Mouse (Mus musculus) CD4-positive, CD25-positive, alpha-beta regulatory T cell (primary cell): Measurements from ENCODE around the gene Dimt1. TPM values are rescaled to one million over a fixed set of nuclear protein-coding genes. Genes with fewer than 3 reads are reported as not detected.

Experiments
- polyA plus RNA-seq: library from polyadenylated mRNA; unstranded; fragments of 100-300 nt; shearing (Covaris generic); gene quantifications from one replicate; pipeline ENCODE4 v1.2.1, GENCODE M21; 2017

Dimt1 gene
- polyA plus RNA-seq = 32.9 TPM

GRCm38 (mm10) chr13:106946594-106947540 is at the start of gene Dimt1:
TSS of gene Dimt1 (plus strand) at chr13:106947127.

GRCm38 (mm10) chr13:106936256-106937137 is 10.4 kb upstream of the Dimt1 start, which contains the start of gene Ipo11:
TSS of gene Ipo11 (minus strand) at chr13:106936958.

Other genes starting within 250 kb of the Dimt1 start
- gene Ipo11, start 10.2 kb upstream of the Dimt1 start, polyA plus RNA-seq = 28.9 TPM
- 8.8 TPM for gene Kif2a, start 75.0 kb downstream of the Dimt1 start, polyA plus RNA-seq